Mouse (Mus musculus) heart, postnatal 25 days (tissue): ENCODE measurements around the gene Plpp2. TPM values are rescaled to one million over a fixed set of nuclear protein-coding genes. Genes with fewer than 3 reads are reported as not detected.

Source experiments
- DNase-seq: peaks from one replicate; pipeline ENCODE4 v3.0.0; 2022; ENCODE audit warnings: low spot score
- intact Hi-C: fragments of 180-260 bp; cut with DNase I; formaldehyde crosslinking; loops from one replicate; pipeline ENCODE4 v1.15.1; 2025
- total RNA-seq, 2 experiments: library from RNA; stranded (reverse); gene quantifications; 2 replicates each; pipeline ENCODE4 v1.2.3; 2021

Gene Plpp2
- 1 to 10 TPM; 2.7 to 2.9 TPM for total RNA-seq

- intact Hi-C loops, result no loop called here
- peak; percentile 38 for DNase-seq
Measured at GRCm38 (mm10) chr10:79533126-79533911, at the start of gene Plpp2. TSS of gene Plpp2 (minus strand) at chr10:79533796.

GRCm38 (mm10) chr10:79581501-79581900, 47.9 kb upstream of the Plpp2 start:
- intact Hi-C loops, result no loop called here
- no peak for DNase-seq

GRCm38 (mm10) chr10:79580811-79581210, 47.2 kb upstream of the Plpp2 start:
- DNase-seq, result no peak
- intact Hi-C loops, result no loop called here

- intact Hi-C loops, result no loop called here
- DNase-seq, result no peak
Measured at GRCm38 (mm10) chr10:79580356-79580755, 46.8 kb upstream of the Plpp2 start.

- DNase-seq, result no peak
- intact Hi-C loops, result no loop called here
Measured at GRCm38 (mm10) chr10:79579781-79580180, 46.2 kb upstream of the Plpp2 start.

- intact Hi-C loops, result no loop called here
- no peak for DNase-seq
Measured at GRCm38 (mm10) chr10:79578891-79579290, 45.3 kb upstream of the Plpp2 start.

- no peak for DNase-seq
- intact Hi-C loops, result no loop called here
Measured at GRCm38 (mm10) chr10:79578276-79578675, 44.7 kb upstream of the Plpp2 start.

- no peak for DNase-seq
- intact Hi-C loops, result no loop called here
Measured at GRCm38 (mm10) chr10:79577376-79577775, 43.8 kb upstream of the Plpp2 start.

GRCm38 (mm10) chr10:79575754-79576153, 42.2 kb upstream of the Plpp2 start:
- intact Hi-C loops, result no loop called here
- DNase-seq, result no peak

GRCm38 (mm10) chr10:79574796-79575195, 41.2 kb upstream of the Plpp2 start:
- no peak for DNase-seq
- intact Hi-C loops, result no loop called here

- intact Hi-C loops, result no loop called here
- DNase-seq, result no peak
Measured at GRCm38 (mm10) chr10:79574350-79574749, 40.8 kb upstream of the Plpp2 start.

GRCm38 (mm10) chr10:79573611-79574010, 40.0 kb upstream of the Plpp2 start:
- intact Hi-C loops, result no loop called here
- DNase-seq, result no peak

GRCm38 (mm10) chr10:79571314-79571713, 37.7 kb upstream of the Plpp2 start:
- DNase-seq, result no peak
- intact Hi-C loops, result no loop called here

GRCm38 (mm10) chr10:79569921-79570320, 36.3 kb upstream of the Plpp2 start:
- intact Hi-C loops, result no loop called here
- no peak for DNase-seq

GRCm38 (mm10) chr10:79559716-79560115, 26.1 kb upstream of the Plpp2 start:
- intact Hi-C loops, result no loop called here

GRCm38 (mm10) chr10:79557496-79557895, 23.9 kb upstream of the Plpp2 start:
- intact Hi-C loops, result no loop called here
- no peak for DNase-seq

More at GRCm38 (mm10) chr10:79559716-79560115, 26.1 kb upstream of the Plpp2 start:
- no peak for DNase-seq

GRCm38 (mm10) chr10:79556951-79557350, 23.4 kb upstream of the Plpp2 start:
- no peak for DNase-seq
- intact Hi-C loops, result no loop called here

GRCm38 (mm10) chr10:79555238-79555724, 21.7 kb upstream of the Plpp2 start:
- DNase-seq, result no peak
- intact Hi-C loops, result no loop called here

- DNase-seq, result peak; percentile 68
- intact Hi-C loops, result no loop called here
Measured at GRCm38 (mm10) chr10:79554330-79555237, 21.0 kb upstream of the Plpp2 start, which contains the start of gene Mier2. TSS of gene Mier2 (minus strand) at chr10:79555199.

- no peak for DNase-seq
- intact Hi-C loops, result no loop called here
Measured at GRCm38 (mm10) chr10:79553691-79554090, 20.1 kb upstream of the Plpp2 start.

GRCm38 (mm10) chr10:79553176-79553575, 19.6 kb upstream of the Plpp2 start:
- intact Hi-C loops, result no loop called here
- DNase-seq, result no peak
